10 mouse cellular contexts compared by ENCODE assay signal in genomic region chr2:70629921-70630320, GRCm38 (mm10). TPM values are rescaled to one million over a fixed set of nuclear protein-coding genes. Genes with fewer than 3 reads are reported as not detected.
A peak's percentile ranks its signal among the peaks of the same experiment; 100 is the strongest.
DNase-seq lines count a peak whose midpoint lies in the region; ATAC-seq and TF ChIP-seq lines count a peak whose summit lies in the region.
"Had no signal": no experiment of that assay in that cellular context is flagged by ENCODE, and none has a peak within 500 bp of the region (broad histone marks: within the 10 kb centered on the region; RNA-seq: fewer than 3 reads in every experiment).

No protein-coding gene starts in this region.

- peak; percentile 87 for DNase-seq in heart, adult 11 months
- DNase-seq in heart, postnatal 10 days: no peak
- no peak for DNase-seq in lung, embryonic 14.5 days
- DNase-seq in lung, adult 18-20 months: no peak
- no peak for DNase-seq in forebrain, postnatal 0 days
- no peak for DNase-seq in embryo, embryonic 11 days
- DNase-seq in urinary bladder, postnatal 36 days (ENCODE audit: low spot score in 2 of 2): no peak
- DNase-seq: adrenal gland, postnatal 25 days had no signal

- no peaks in the 10 kb centered on the region for H3K27me3 ChIP-seq in lung, embryonic 14.5 days (ENCODE audit: insufficient read depth, low read length)
- no peaks in the 10 kb centered on the region for H3K27me3 ChIP-seq in forebrain, postnatal 0 days (ENCODE audit: insufficient read depth, low read length)
- no peaks in the 10 kb centered on the region for H3K27me3 ChIP-seq in neural tube, embryonic 14.5 days (ENCODE audit: control insufficient read depth, insufficient read depth, low read length)
- H3K27me3 ChIP-seq: liver, embryonic 12.5 days had no signal

- H3K4me3 ChIP-seq in lung, embryonic 14.5 days (ENCODE audit: low read depth, low read length): no peak overlapping the region
- 0 out of 2 replicates have a peak overlapping the region, but pooled peaks have one; percentile 17 for H3K4me3 ChIP-seq in forebrain, postnatal 0 days (ENCODE audit: low read depth, low read length)
- no peak overlapping the region for H3K4me3 ChIP-seq in neural tube, embryonic 14.5 days (ENCODE audit: low read depth, low read length)
- H3K4me3 ChIP-seq: liver, embryonic 12.5 days had no signal

- 52% methylated on average over 3 of the region's 3 CpGs for WGBS in lung, embryonic 14.5 days
- WGBS in forebrain, postnatal 0 days: 72% methylated on average over 3 of the region's 3 CpGs
- 65% methylated on average over 3 of the region's 3 CpGs for WGBS in neural tube, embryonic 14.5 days

- no peak for TF ChIP-seq CTCF in lung, embryonic 14.5 days (IDR thresholded peaks at IDR 0.05; ENCODE audit: low read depth)
- no peak for TF ChIP-seq CTCF in forebrain, postnatal 0 days (IDR thresholded peaks at IDR 0.05; ENCODE audit: low read depth)

- H3K9me3 ChIP-seq in lung, embryonic 14.5 days (ENCODE audit: low read depth, low read length): no peaks in the 10 kb centered on the region
- no peaks in the 10 kb centered on the region for H3K9me3 ChIP-seq in forebrain, postnatal 0 days (ENCODE audit: low read length)
- no peaks in the 10 kb centered on the region for H3K9me3 ChIP-seq in neural tube, embryonic 14.5 days (ENCODE audit: control insufficient read depth, low read length)
- H3K9me3 ChIP-seq: liver, embryonic 12.5 days had no signal

- H3K4me1 ChIP-seq in lung, embryonic 14.5 days (ENCODE audit: insufficient read depth): no peaks in the 10 kb centered on the region
- H3K4me1 ChIP-seq in forebrain, postnatal 0 days (ENCODE audit: insufficient read depth): peaks cover 5% of the 10 kb centered on the region; the same call in 1 of the 2 replicates
- H3K4me1 ChIP-seq in neural tube, embryonic 14.5 days (ENCODE audit: control insufficient read depth, insufficient read depth, low read length): 0 out of 2 replicates have a peak, but pooled peaks cover 4% of the 10 kb centered on the region

- intact Hi-C loops in heart, postnatal 10 days (cut with DNase I): no loop called here

- no peak overlapping the region for H3K9ac ChIP-seq in lung, embryonic 14.5 days
- H3K9ac ChIP-seq in forebrain, postnatal 0 days: no peak overlapping the region
- no peak overlapping the region for H3K9ac ChIP-seq in neural tube, embryonic 14.5 days (replicated peaks; ENCODE audit: low read depth, low read length)
- H3K9ac ChIP-seq: liver, embryonic 12.5 days had no signal

- H3K4me2 ChIP-seq in lung, embryonic 14.5 days: peak overlapping the region; percentile 45
- peak overlapping the region; percentile 36 for H3K4me2 ChIP-seq in forebrain, postnatal 0 days (ENCODE audit: low read depth)
- 0 out of 2 replicates have a peak overlapping the region, but pooled peaks have one; percentile 42 for H3K4me2 ChIP-seq in neural tube, embryonic 14.5 days (ENCODE audit: low read depth, low read length)
- H3K4me2 ChIP-seq: liver, embryonic 12.5 days had no signal

- no peak overlapping the region for H3K27ac ChIP-seq in lung, embryonic 14.5 days (ENCODE audit: low read depth)
- no peak overlapping the region for H3K27ac ChIP-seq in forebrain, postnatal 0 days (ENCODE audit: low read depth, low read length)
- H3K27ac ChIP-seq in neural tube, embryonic 14.5 days (ENCODE audit: low read depth, low read length): no peak overlapping the region
- H3K27ac ChIP-seq: liver, embryonic 12.5 days had no signal

- no peak for ATAC-seq in lung, embryonic 14.5 days (ENCODE audit: insufficient read depth)
- no peak for ATAC-seq in forebrain, postnatal 0 days
- ATAC-seq in neural tube, embryonic 14.5 days (ENCODE audit: low read depth): peak; percentile 39; the same call in 1 of the 2 replicates
- ATAC-seq: liver, embryonic 12.5 days had no signal

- no peaks in the 10 kb centered on the region for H3K36me3 ChIP-seq in lung, embryonic 14.5 days (ENCODE audit: insufficient read depth)
- no peaks in the 10 kb centered on the region for H3K36me3 ChIP-seq in forebrain, postnatal 0 days (ENCODE audit: insufficient read depth)
- no peaks in the 10 kb centered on the region for H3K36me3 ChIP-seq in neural tube, embryonic 14.5 days (ENCODE audit: control insufficient read depth, insufficient read depth, low read length)
- H3K36me3 ChIP-seq: liver, embryonic 12.5 days had no signal

RNA-seq across cellular contexts. Expression of gene Gorasp2, which starts 31.5 kb away (rescaled TPM):
- total RNA-seq in heart, postnatal 10 days (2021): 10 to 100 TPM; 84.5 to 86.7 TPM
- polyA plus RNA-seq in lung, embryonic 14.5 days (2014; fragmentation: Nextera tagmentation; extraction: Ambion mirVana): 203 and 208 TPM in 2 replicates
- total RNA-seq in forebrain, postnatal 0 days (2014; rRNA removed): 71.2 and 82.2 TPM in 2 replicates
- polyA plus RNA-seq in forebrain, postnatal 0 days (2015; fragmentation: Nextera tagmentation; extraction: Ambion mirVana): 165 and 166 TPM in 2 replicates
- 130 and 136 TPM in 2 replicates for polyA plus RNA-seq in neural tube, embryonic 14.5 days (2014; fragmentation: Nextera tagmentation; extraction: Ambion mirVana)

RNA-seq across cellular contexts. Expression of gene Gm26558, which starts 32.0 kb away (rescaled TPM):
- under 1 TPM in 1 of 2 experiments, not detected in 1; 0.32 TPM for total RNA-seq in heart, postnatal 10 days (2021)
- polyA plus RNA-seq in lung, embryonic 14.5 days (2014; fragmentation: Nextera tagmentation; extraction: Ambion mirVana): 5.1 and 5.3 TPM in 2 replicates
- total RNA-seq in forebrain, postnatal 0 days (2014; rRNA removed): 1.9 TPM in 1 of 2 replicates, not detected in the other
- 3.4 and 4.2 TPM in 2 replicates for polyA plus RNA-seq in forebrain, postnatal 0 days (2015; fragmentation: Nextera tagmentation; extraction: Ambion mirVana)
- polyA plus RNA-seq in neural tube, embryonic 14.5 days (2014; fragmentation: Nextera tagmentation; extraction: Ambion mirVana): 5.0 and 5.6 TPM in 2 replicates
